Mouse (Mus musculus) testis, adult 2 months (tissue): ENCODE results near the gene Ndufb7. TPM values are rescaled to one million over a fixed set of nuclear protein-coding genes. Genes with fewer than 3 reads are reported as not detected.

Source experiments
- H3K27ac ChIP-seq: fragments of 200-500 bp; 2 replicates; pipeline ENCODE4 v1.5.1; 2012; ENCODE audit warnings: low read depth, low read length; ENCODE audit not compliant: control insufficient read depth, insufficient read depth
- H3K27me3 ChIP-seq: fragments of 200-500 bp; 2 replicates; pipeline ENCODE4 v1.6.1; 2012; ENCODE audit warnings: mild to moderate bottlenecking, low read length, moderate library complexity; ENCODE audit not compliant: control insufficient read depth, insufficient read depth
- H3K36me3 ChIP-seq: fragments of 200-500 bp; 2 replicates; pipeline ENCODE4 v1.6.1; 2012; ENCODE audit warnings: mild to moderate bottlenecking, low read length; ENCODE audit not compliant: control insufficient read depth, insufficient read depth
- H3K4me1 ChIP-seq: fragments of 200-500 bp; 2 replicates; pipeline ENCODE4 v1.6.1; 2012; ENCODE audit warnings: low read length; ENCODE audit not compliant: control insufficient read depth, insufficient read depth
- H3K4me3 ChIP-seq: fragments of 200-500 bp; 2 replicates; pipeline ENCODE4 v1.5.1; 2012; ENCODE audit warnings: low read depth, mild to moderate bottlenecking, low read length, moderate library complexity, mixed read lengths; ENCODE audit not compliant: control insufficient read depth
- CTCF ChIP-seq: fragments of 200-500 bp; IDR thresholded peaks from 2 replicates; pipeline ENCODE4 v1.5.1; 2012; ENCODE audit warnings: low read depth, mild to moderate bottlenecking, inconsistent platforms, low read length, moderate library complexity; ENCODE audit not compliant: control insufficient read depth, insufficient read depth, insufficient replicate concordance
- POLR2A ChIP-seq: fragments of 200-500 bp; IDR thresholded peaks from 2 replicates; pipeline ENCODE4 v1.6.1; 2012; ENCODE audit warnings: low read depth, mild to moderate bottlenecking, inconsistent platforms, low read length, moderate library complexity; ENCODE audit not compliant: control insufficient read depth
- polyA plus RNA-seq: library from polyadenylated mRNA; depleted of rRNA; stranded (reverse); fragments of >200 nt; gene quantifications from 2 replicates; pipeline ENCODE4 v1.2.3, GENCODE M21; 2012; rRNA removed

Ndufb7 gene
- polyA plus RNA-seq, 1 experiment = 231 TPM

GRCm38 (mm10) chr8:83609547-83610180 lies 43.2 kb downstream of the Ndufb7 start:
- Histone ChIP-seq H3K27me3 (no peaks in the 10 kb centered on the region), H3K4me3 (peak overlapping the region; percentile 97), H3K27ac (no peak overlapping the region), H3K36me3 (peaks cover 5% of the 10 kb centered on the region), H3K4me1 (peaks cover 8% of the 10 kb centered on the region)
- TF ChIP-seq CTCF = no peak
- no peak for TF ChIP-seq POLR2A

- peaks cover 5% of the 10 kb centered on the region for H3K4me1 ChIP-seq
- no peaks in the 10 kb centered on the region for H3K27me3 ChIP-seq
- no peak overlapping the region for H3K27ac ChIP-seq
- H3K36me3 ChIP-seq = peaks cover 5% of the 10 kb centered on the region
- no peak for TF ChIP-seq POLR2A
- no peak for TF ChIP-seq CTCF
- H3K4me3 ChIP-seq = no peak overlapping the region
Observed at GRCm38 (mm10) chr8:83611921-83612320, 45.5 kb downstream of the Ndufb7 start.

- no peaks in the 10 kb centered on the region for H3K27me3 ChIP-seq
- no peak overlapping the region for H3K27ac ChIP-seq
- TF ChIP-seq POLR2A = no peak
- no peak for TF ChIP-seq CTCF
- H3K36me3 ChIP-seq = peaks cover 5% of the 10 kb centered on the region
- peaks cover 5% of the 10 kb centered on the region; the same call in 1 of the 2 replicates for H3K4me1 ChIP-seq
- H3K4me3 ChIP-seq = no peak overlapping the region
Observed at GRCm38 (mm10) chr8:83613695-83614094, 47.2 kb downstream of the Ndufb7 start.

GRCm38 (mm10) chr8:83616625-83617024 lies 50.2 kb downstream of the Ndufb7 start:
- H3K4me3 ChIP-seq = no peak overlapping the region
- H3K4me1 ChIP-seq = peaks cover 1% of the 10 kb centered on the region; the same call in 1 of the 2 replicates
- H3K27me3 ChIP-seq = no peaks in the 10 kb centered on the region
- H3K27ac ChIP-seq = no peak overlapping the region
- no peak for TF ChIP-seq POLR2A
- TF ChIP-seq CTCF = no peak
- peaks cover 1% of the 10 kb centered on the region for H3K36me3 ChIP-seq

GRCm38 (mm10) chr8:83617111-83617510 lies 50.6 kb downstream of the Ndufb7 start:
- H3K27ac ChIP-seq = no peak overlapping the region
- H3K4me1 ChIP-seq = peaks cover 5% of the 10 kb centered on the region
- no peak overlapping the region for H3K4me3 ChIP-seq
- TF ChIP-seq CTCF (no peak), POLR2A (no peak)
- H3K27me3 ChIP-seq = no peaks in the 10 kb centered on the region
- no peaks in the 10 kb centered on the region for H3K36me3 ChIP-seq

- Histone ChIP-seq H3K36me3 (no peaks in the 10 kb centered on the region), H3K4me1 (peaks cover 6% of the 10 kb centered on the region), H3K27me3 (no peaks in the 10 kb centered on the region), H3K4me3 (no peak overlapping the region), H3K27ac (no peak overlapping the region)
- TF ChIP-seq CTCF (no peak), POLR2A (no peak)
Observed at GRCm38 (mm10) chr8:83618566-83618965, 52.1 kb downstream of the Ndufb7 start.

- Histone ChIP-seq H3K27ac (no peak overlapping the region), H3K36me3 (no peaks in the 10 kb centered on the region), H3K4me1 (peaks cover 6% of the 10 kb centered on the region), H3K4me3 (no peak overlapping the region), H3K27me3 (no peaks in the 10 kb centered on the region)
- TF ChIP-seq POLR2A (no peak), CTCF (no peak)
Observed at GRCm38 (mm10) chr8:83619568-83620285, 53.3 kb downstream of the Ndufb7 start.

Other genes starting within 250 kb of the Ndufb7 start
- gene Elmod2, start 234.2 kb upstream of the Ndufb7 start, polyA plus RNA-seq = 2.5 and 3.1 TPM in 2 replicates
- gene Mgat4d, start 218.2 kb upstream of the Ndufb7 start, polyA plus RNA-seq = 20.5 and 30.8 TPM in 2 replicates
- gene Clgn, start 176.8 kb upstream of the Ndufb7 start, polyA plus RNA-seq = 125 and 174 TPM in 2 replicates
- 8.3 and 8.5 TPM in 2 replicates for gene Scoc, start 108.3 kb upstream of the Ndufb7 start, polyA plus RNA-seq
- not detected in 2 replicates for gene Olfr370, start 30.9 kb upstream of the Ndufb7 start, polyA plus RNA-seq
- 159 and 173 TPM in 2 replicates for gene Tecr, start 41.3 kb downstream of the Ndufb7 start, polyA plus RNA-seq
- 203 and 207 TPM in 2 replicates for gene Dnajb1, start 41.5 kb downstream of the Ndufb7 start, polyA plus RNA-seq
- 12.1 and 12.2 TPM in 2 replicates for gene Gipc1, start 86.0 kb downstream of the Ndufb7 start, polyA plus RNA-seq
- 0.51 and 0.59 TPM in 2 replicates for gene Ptger1, start 100.0 kb downstream of the Ndufb7 start, polyA plus RNA-seq
- gene Pkn1, start 132.5 kb downstream of the Ndufb7 start, polyA plus RNA-seq = 13.3 and 16.6 TPM in 2 replicates
- gene Ddx39, start 148.5 kb downstream of the Ndufb7 start, polyA plus RNA-seq = 101 and 105 TPM in 2 replicates
- 6.1 and 13.1 TPM in 2 replicates for gene Adgre5, start 174.7 kb downstream of the Ndufb7 start, polyA plus RNA-seq